Mouse (Mus musculus) stomach, postnatal 0 days (tissue): ENCODE measurements around the gene Nr2f2.

Experiments used
- CTCF ChIP-seq: IDR thresholded peaks from 2 replicates; pipeline ENCODE4 v1.5.1; 2016; ENCODE audit warnings: antibody characterized with exemption, low read depth, mild to moderate bottlenecking, moderate library complexity
- EP300 ChIP-seq: optimal IDR thresholded peaks from 2 replicates; pipeline ENCODE3; 2016; ENCODE audit warnings: antibody characterized with exemption

DNA sequence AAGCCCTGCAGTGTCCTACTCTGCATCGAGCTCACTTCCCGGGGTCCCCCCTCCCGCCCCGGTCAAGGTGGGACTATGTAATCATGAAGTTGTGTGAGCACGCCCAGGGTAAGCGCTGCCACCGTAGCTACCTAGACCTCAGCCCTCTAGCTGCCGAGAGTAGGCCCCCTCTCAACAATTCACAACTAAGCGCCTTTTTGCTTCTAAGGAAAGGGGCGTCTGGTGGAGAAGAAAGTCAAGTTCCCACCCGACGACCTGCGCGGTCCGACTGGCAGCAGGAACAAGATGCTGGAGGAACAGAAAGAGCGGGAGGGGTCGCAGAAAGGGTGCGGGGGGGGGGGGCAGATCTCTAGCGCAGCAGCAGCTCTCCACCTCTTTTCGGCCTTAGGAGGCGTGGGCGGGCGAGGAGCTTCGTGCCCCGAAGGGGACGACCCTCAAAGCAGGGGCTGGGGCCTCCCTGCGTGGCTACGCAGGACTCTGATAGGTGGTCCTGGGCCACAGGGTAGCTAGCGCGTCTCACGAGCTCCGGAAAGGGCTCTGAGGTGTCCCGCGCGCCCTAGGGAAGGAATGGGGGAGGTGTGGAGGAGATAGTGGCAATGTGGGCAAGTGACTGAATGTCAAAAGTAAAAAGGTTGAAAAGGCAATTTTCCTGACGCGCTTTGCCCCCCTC is 2.7 kb upstream of the Nr2f2 start:
- TF ChIP-seq CTCF: peak; percentile 18; the same call in 1 of the 2 replicates
- no peak for TF ChIP-seq EP300
